Mouse (Mus musculus): ENCODE measurements around the gene Arid1a.

Gene Arid1a

GRCm38 (mm10) chr4:133756514-133757268 is at the start of gene Arid1a:
Gene Arid1a (minus strand): TSS chr4:133756769.
- DNase-seq (ENCODE audit: low spot score in 2 of 2) = peak; percentile 86 to 93

GRCm38 (mm10) chr4:133804401-133805263 is 48.1 kb upstream of the Arid1a start:
- DNase-seq (ENCODE audit: low spot score in 2 of 2) = no peak

- DNase-seq (ENCODE audit: low spot score in 2 of 2) = no peak
These were observed 44.0 kb upstream of the Arid1a start for GRCm38 (mm10) chr4:133800589-133800988.

GRCm38 (mm10) chr4:133793269-133793668 is 36.7 kb upstream of the Arid1a start:
- no peak for DNase-seq (ENCODE audit: low spot score in 2 of 2)

GRCm38 (mm10) chr4:133774570-133775554 is 18.3 kb upstream of the Arid1a start:
- DNase-seq (ENCODE audit: low spot score in 2 of 2) = peak; percentile 57 to 60

GRCm38 (mm10) chr4:133769157-133769556 is 12.6 kb upstream of the Arid1a start:
- DNase-seq (ENCODE audit: low spot score in 2 of 2) = no peak

DNA sequence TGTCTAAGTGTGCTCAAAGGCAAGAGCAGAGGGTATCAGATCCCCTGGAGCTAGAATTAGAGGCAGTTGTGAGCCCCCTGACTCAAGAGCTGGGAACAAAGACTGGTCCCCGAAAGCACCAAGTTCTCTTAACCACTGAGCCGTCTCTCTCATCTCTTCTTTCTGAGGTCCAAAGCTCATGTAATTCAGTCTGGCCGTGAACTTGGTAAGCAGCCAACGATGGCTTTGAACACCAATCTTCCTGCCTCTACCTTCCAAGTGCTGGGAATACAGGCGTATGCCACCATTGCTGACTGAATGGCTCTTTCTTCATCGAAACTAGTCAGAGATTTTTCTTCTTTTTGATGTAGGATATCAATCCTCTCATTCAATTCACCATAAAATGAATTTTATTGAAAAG is 6.5 kb upstream of the Arid1a start:
- no peak for DNase-seq (ENCODE audit: low spot score in 2 of 2)

GRCm38 (mm10) chr4:133759659-133760058 is 3.1 kb upstream of the Arid1a start:
- no peak for DNase-seq (ENCODE audit: low spot score in 2 of 2)

DNA sequence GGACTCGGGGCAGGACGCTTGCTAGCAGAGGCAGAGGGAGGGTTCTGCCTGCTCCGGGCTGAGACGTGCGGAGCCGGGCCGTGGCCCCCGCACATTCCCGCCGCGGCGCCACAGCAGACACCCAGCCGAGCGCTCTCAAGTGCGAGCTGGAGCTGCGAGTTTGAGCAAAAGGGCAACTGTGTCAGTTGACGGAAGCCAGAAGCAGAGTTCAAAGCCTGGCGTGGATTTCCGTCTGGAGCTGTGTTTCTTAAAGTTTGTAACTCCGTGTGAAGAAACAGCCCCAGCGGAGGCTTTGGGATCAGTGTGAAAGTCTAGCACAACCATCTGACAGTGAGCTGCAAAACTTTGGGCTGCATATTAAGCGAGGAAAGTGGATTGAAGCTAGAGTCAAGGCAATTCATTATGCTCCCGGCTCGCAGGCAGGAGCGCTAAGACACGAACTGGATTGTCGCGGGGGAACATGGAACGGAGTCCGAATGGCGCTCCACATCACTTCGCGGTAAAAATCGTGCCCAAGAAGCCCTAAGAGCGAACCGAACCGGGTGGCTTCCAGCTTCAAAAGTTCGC is 783 bp upstream of the Arid1a start:
- peak; percentile 79 to 91 for DNase-seq (ENCODE audit: low spot score in 2 of 2)

DNA sequence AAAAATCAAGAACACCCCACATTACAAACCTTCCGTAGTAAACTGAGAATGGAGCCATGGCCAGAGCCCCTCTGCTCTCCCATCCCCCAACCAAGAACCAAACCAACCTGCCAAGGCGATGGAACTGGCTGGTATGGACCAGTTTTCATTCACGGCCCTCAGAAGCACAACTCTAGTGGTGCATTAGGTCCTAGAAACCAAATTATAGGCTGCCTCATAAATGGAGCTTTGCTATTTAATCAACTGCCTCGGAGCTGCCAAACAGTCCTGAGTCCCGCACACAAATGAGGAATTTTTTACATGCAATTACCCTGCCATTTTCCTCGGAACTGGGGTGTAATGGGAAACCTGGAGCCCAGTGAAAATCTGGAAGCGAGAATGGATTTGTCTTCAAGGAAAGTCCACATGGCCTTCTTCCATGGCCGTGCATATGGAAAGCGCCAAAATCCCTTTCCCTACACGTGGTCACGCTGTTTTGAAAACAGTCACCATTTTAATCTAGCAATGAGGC is 653 bp downstream of the Arid1a start:
- DNase-seq (ENCODE audit: low spot score in 2 of 2) = no peak

DNA sequence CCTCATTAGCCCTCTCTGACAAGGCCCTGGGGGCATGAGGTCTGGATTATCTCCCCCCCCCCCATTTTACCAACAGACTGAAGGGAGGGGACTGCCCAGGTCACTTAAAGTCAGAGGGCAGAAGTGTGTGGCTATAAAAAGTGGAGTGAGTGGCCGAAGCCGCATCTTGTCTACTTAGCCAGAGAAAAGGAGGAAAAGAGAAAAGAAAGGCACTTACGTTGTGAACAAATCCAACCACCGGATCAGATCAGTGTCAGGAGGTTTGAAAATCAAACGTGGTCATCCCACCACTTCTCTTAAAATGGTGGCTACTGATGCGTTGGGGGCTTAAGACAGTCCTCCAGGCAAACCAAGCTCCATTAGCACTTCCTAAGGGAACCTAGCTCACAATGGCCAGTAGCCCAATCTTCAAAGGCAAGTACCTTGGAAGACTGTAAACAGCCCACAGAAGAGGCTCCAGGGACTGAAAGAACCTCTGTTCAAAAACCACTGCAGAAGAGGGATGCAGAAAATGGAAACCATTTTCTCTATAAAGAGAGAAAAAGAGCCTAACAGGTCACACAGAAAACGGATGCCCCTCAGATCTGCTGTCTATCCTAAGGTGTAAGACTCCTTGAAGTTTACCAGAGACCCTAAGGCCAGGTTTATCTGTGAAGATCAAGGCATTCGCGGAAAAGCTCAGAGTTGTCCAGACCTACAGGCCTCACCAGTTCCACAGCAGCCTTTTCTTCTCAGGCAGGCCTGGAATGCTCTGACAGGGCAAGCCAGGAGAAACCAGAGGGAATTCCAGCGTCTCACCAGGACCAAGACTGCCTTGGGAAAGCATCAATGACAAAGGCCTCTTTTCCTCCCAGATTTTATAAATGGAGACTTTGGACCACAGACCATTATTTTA is 1.5 kb downstream of the Arid1a start:
- DNase-seq (ENCODE audit: low spot score in 2 of 2) = no peak

GRCm38 (mm10) chr4:133754238-133754637 is 2.3 kb downstream of the Arid1a start:
- DNase-seq (ENCODE audit: low spot score in 2 of 2) = peak; percentile 97

DNA sequence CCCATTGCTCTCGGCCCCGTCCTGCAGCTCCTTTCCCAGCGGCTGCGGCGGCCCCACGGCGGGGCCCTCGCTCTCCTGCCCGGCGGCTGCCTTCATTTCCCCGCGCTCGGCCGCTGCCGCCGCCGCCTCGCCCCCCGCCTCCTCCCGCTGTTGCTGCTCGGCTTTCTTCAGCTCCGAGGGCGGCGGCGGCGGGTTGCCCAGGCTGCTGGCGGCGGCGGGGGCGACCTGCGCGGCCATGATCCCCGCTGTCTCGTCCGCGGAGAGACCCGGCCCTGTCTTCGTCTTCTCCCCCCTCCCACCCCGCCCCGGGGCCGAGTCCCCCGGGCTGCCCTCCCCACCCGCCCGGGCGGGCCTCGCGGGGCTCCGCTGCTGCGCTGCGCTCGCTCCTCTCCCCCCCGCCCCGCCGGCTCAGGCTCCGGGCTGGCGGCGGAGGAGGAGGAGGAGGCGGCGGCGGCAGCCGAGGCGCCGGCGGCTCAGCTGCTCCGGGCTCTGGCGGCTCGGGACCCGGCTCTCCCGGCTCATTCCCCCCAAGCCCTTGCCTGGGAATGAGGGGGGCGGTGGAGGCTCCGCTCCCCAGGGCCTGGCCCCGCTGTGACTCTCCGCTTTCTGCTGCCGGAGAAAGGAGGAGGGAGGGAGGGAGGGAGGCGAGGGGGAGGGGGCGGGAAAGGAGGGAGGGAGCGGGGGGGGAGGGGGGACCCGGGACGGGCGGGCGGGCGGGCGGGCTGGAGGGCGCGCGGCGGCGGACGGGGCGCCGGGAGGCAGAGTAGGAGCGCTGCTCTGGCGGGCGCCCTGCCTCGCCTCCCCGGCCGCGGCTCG is 3.0 kb downstream of the Arid1a start:
- peak; percentile 57 to 61 for DNase-seq (ENCODE audit: low spot score in 2 of 2)

GRCm38 (mm10) chr4:133752449-133753374 is 3.9 kb downstream of the Arid1a start:
- peak in 1 of 2 experiments; percentile 32 for DNase-seq (ENCODE audit: low spot score in 2 of 2)

- DNase-seq (ENCODE audit: low spot score in 2 of 2) = peak in 1 of 2 experiments; percentile 12
These were observed 4.8 kb downstream of the Arid1a start for GRCm38 (mm10) chr4:133751521-133752448.

- no peak for DNase-seq (ENCODE audit: low spot score in 2 of 2)
These were observed 6.3 kb downstream of the Arid1a start for GRCm38 (mm10) chr4:133750184-133750775.

Data from frontal cortex, postnatal 14 days (tissue).